Mouse (Mus musculus): ENCODE results near the gene Cbx2. TPM values are rescaled to one million over a fixed set of nuclear protein-coding genes. Genes with fewer than 3 reads are reported as not detected.

Cbx2 gene
- total and polyA plus RNA-seq, 3 experiments = 13.1 to 13.3 TPM; not detected in 1

GRCm38 (mm10) chr11:119057291-119057690 lies 34.5 kb downstream of the Cbx2 start:
- TF ChIP-seq ZMIZ1 (IDR thresholded peaks at IDR 0.05; ENCODE audit: low read depth, low read length) (no peak), GATA1 (IDR thresholded peaks at IDR 0.05; ENCODE audit: low read depth, low read length) (no peak), ETS1 (IDR thresholded peaks at IDR 0.05; ENCODE audit: low read depth, low read length) (no peak), RAD21 (IDR thresholded peaks at IDR 0.05; ENCODE audit: low read depth, low read length) (no peak)
- no peak for DNase-seq (ENCODE audit: low read depth, low spot score)
- Histone ChIP-seq H3K9ac (ENCODE audit: control insufficient read depth, low read depth, low read length, poor library complexity, severe bottlenecking) (no peak overlapping the region), H3K4me3 (ENCODE audit: control insufficient read depth in 1 of 2, insufficient read depth in 1 of 2, low read depth in 2 of 2, low read length in 2 of 2) (no peak overlapping the region), H3K9me3 (replicated peaks; ENCODE audit: insufficient read depth, low read length) (no peaks in the 10 kb centered on the region), H3K36me3 (ENCODE audit: control insufficient read depth in 1 of 2, insufficient read depth in 2 of 2, low read length in 2 of 2) (peaks cover 0 to 2% of the 10 kb centered on the region in 2 experiments; a peak in 1 of 4 replicates), H3K4me1 (ENCODE audit: control insufficient read depth in 1 of 2, insufficient read depth in 2 of 2, low read length in 2 of 2) (0 out of 4 replicates have a peak, but pooled peaks cover 0 to 7% of the 10 kb centered on the region in 2 experiments), H3K27ac (ENCODE audit: control insufficient read depth, low read depth, low read length) (no peak overlapping the region), H3K27me3 (ENCODE audit: control insufficient read depth in 1 of 2, insufficient read depth in 2 of 2, low read length in 2 of 2) (peaks cover 1 to 3% of the 10 kb centered on the region in 2 experiments; a peak in 2 of 4 replicates), H3K79me2 (ENCODE audit: control insufficient read depth, insufficient read depth, low read length, poor library complexity) (no peaks in the 10 kb centered on the region)

DNA sequence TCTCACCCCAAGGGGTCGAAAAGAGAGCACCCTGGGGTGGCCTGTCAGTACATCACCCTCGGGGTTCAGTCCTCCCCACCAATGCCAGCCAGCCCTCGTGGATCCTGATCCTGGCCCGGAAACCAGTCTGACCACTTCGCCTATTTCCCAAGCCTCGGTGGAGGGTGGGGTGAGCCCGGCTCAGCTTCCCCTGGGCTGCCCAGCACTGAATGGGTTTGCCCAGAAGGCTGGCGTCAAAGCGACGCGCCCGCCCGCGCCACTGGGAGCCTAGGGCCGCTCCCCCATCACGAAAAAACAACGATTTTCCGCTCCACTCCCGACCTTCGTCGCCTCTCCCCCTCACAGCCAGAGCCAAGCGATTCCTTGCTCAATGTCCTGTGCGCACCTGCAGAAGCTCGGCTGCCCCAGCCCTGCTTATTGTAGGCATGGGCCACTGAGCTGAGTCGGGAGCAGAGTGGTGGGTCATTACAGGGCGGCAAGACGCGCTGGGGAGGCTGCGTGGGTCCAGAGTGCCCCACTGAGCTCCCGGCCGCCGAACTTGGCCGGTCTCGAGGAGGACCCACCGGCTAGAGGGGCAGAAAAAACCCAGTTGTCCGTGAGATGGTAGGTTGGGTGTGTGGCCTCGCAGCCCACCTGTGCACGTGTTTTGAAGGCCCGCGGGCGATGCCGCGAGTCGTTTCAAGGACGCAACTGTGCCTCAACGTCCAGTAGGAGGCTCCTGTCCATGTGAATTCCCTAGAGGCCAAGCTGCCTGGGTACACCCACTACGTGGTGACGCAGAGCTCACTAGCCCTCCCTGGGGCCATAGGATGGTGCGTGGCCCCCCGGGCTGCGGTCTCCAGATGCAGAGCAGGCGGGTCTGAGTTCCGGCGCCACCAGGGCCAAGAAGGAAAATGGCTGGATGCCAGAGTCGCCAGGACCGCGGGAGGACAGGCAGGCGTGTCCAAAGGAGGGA lies 35.6 kb downstream of the Cbx2 start:
- no peaks in the 10 kb centered on the region for H3K36me3 ChIP-seq (ENCODE audit: control insufficient read depth in 1 of 2, insufficient read depth in 2 of 2, low read length in 2 of 2)
- TF ChIP-seq NELFE (IDR thresholded peaks at IDR 0.05; ENCODE audit: low read depth, low read length) = no peak
- H3K9me3 ChIP-seq (replicated peaks; ENCODE audit: insufficient read depth, low read length) = no peaks in the 10 kb centered on the region
- no peak overlapping the region for H3K4me3 ChIP-seq (ENCODE audit: control insufficient read depth in 1 of 2, insufficient read depth in 1 of 2, low read depth in 2 of 2, low read length in 2 of 2)
- H3K4me1 ChIP-seq (ENCODE audit: control insufficient read depth in 1 of 2, insufficient read depth in 2 of 2, low read length in 2 of 2) = no peaks in the 10 kb centered on the region
- H3K27ac ChIP-seq (ENCODE audit: control insufficient read depth, low read depth, low read length) = no peak overlapping the region
- peaks cover 4 to 5% of the 10 kb centered on the region in 2 experiments; a peak in 3 of 4 replicates for H3K27me3 ChIP-seq (ENCODE audit: control insufficient read depth in 1 of 2, insufficient read depth in 2 of 2, low read length in 2 of 2)
- no peak overlapping the region for H3K9ac ChIP-seq (ENCODE audit: control insufficient read depth, low read depth, low read length, poor library complexity, severe bottlenecking)
- H3K79me2 ChIP-seq (ENCODE audit: control insufficient read depth, insufficient read depth, low read length, poor library complexity) = no peaks in the 10 kb centered on the region
- DNase-seq (ENCODE audit: low read depth, low spot score) = no peak

GRCm38 (mm10) chr11:119059256-119059655 lies 36.5 kb downstream of the Cbx2 start:
- H3K27ac ChIP-seq (ENCODE audit: control insufficient read depth, low read depth, low read length) = no peak overlapping the region
- peaks cover 5 to 6% of the 10 kb centered on the region in 2 experiments; a peak in 3 of 4 replicates for H3K27me3 ChIP-seq (ENCODE audit: control insufficient read depth in 1 of 2, insufficient read depth in 2 of 2, low read length in 2 of 2)
- no peak overlapping the region for H3K4me3 ChIP-seq (ENCODE audit: control insufficient read depth in 1 of 2, insufficient read depth in 1 of 2, low read depth in 2 of 2, low read length in 2 of 2)
- no peak overlapping the region for H3K9ac ChIP-seq (ENCODE audit: control insufficient read depth, low read depth, low read length, poor library complexity, severe bottlenecking)
- no peaks in the 10 kb centered on the region for H3K9me3 ChIP-seq (replicated peaks; ENCODE audit: insufficient read depth, low read length)
- no peaks in the 10 kb centered on the region for H3K4me1 ChIP-seq (ENCODE audit: control insufficient read depth in 1 of 2, insufficient read depth in 2 of 2, low read length in 2 of 2)
- no peaks in the 10 kb centered on the region for H3K79me2 ChIP-seq (ENCODE audit: control insufficient read depth, insufficient read depth, low read length, poor library complexity)
- DNase-seq (ENCODE audit: low read depth, low spot score) = no peak
- H3K36me3 ChIP-seq (ENCODE audit: control insufficient read depth in 1 of 2, insufficient read depth in 2 of 2, low read length in 2 of 2) = no peaks in the 10 kb centered on the region
- TF ChIP-seq NRF1 (IDR thresholded peaks at IDR 0.05; ENCODE audit: insufficient read depth, low read depth, low read length, poor library complexity, severe bottlenecking) (no peak), HCFC1 (IDR thresholded peaks at IDR 0.05; ENCODE audit: low read depth, low read length) (no peak), ETS1 (IDR thresholded peaks at IDR 0.05; ENCODE audit: low read depth, low read length) (no peak), MXI1 (IDR thresholded peaks at IDR 0.05; ENCODE audit: low read depth, low read length) (no peak), POLR2A (IDR thresholded peaks at IDR 0.05; ENCODE audit: control insufficient read depth in 1 of 2, insufficient read depth in 1 of 2, low read depth in 1 of 2, low read length in 2 of 2, poor library complexity in 1 of 2) (no peak), USF1 (IDR thresholded peaks at IDR 0.05; ENCODE audit: low read depth, low read length) (no peak), UBTF (IDR thresholded peaks at IDR 0.05; ENCODE audit: borderline replicate concordance, insufficient read depth, low read depth, low read length) (no peak), TBP (IDR thresholded peaks at IDR 0.05; ENCODE audit: low read depth, low read length) (no peak), POLR2AphosphoS5 (IDR thresholded peaks at IDR 0.05; ENCODE audit: borderline replicate concordance, low read depth, low read length) (no peak), MAX (IDR thresholded peaks at IDR 0.05; ENCODE audit: low read length) (no peak), ZNF384 (IDR thresholded peaks at IDR 0.05; ENCODE audit: low read depth, low read length) (no peak), ZKSCAN1 (IDR thresholded peaks at IDR 0.05; ENCODE audit: low read depth, low read length) (no peak), TAL1 (IDR thresholded peaks at IDR 0.05; ENCODE audit: low read length) (no peak), RAD21 (IDR thresholded peaks at IDR 0.05; ENCODE audit: low read depth, low read length) (no peak), NELFE (IDR thresholded peaks at IDR 0.05; ENCODE audit: low read depth, low read length) (no peak)
